ENCODE assay signal across 7 mouse cellular contexts in the genomic region with DNA sequence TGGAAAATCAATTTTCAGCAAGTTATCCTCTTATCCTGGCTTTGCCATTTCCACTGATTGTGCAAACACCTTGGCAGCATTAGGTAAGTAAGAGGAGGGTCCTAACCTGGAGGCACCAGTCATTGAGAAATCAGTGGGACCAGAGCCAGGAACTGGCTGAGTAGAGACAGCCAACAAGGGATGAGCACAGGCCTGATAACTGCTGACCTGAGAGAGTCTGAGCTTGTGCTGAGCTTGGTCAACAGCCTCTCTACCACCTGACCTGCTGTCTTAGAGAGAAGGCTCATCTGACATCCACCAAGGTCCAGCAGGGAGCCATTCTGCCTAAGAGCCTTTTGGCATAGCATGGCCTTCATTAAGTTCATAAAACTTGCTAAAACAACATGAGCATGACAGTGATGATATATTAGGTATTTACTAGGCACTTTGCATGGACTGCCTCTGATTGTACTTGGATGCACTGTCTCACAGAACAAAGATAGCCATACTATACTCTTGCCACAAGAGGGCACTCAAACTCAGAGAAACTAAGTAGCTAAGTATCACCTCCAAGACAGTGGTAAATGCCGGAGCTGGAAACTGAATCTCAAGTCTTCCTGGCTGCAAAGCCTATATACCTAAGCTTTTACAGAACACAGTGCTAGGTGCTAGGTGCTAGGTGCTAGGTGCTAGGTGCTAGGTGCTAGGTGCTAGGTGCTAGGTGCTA. TPM values are rescaled to one million over a fixed set of nuclear protein-coding genes. Genes with fewer than 3 reads are reported as not detected.
DNase-seq lines count a peak whose midpoint lies in the region; ATAC-seq lines count a peak whose summit lies in the region.

No protein-coding gene starts in this region.

- H3K4me1 ChIP-seq in forebrain, embryonic 16.5 days (replicated peaks; ENCODE audit: control insufficient read depth, insufficient read depth, low read length) = 0 out of 2 replicates have a peak, but pooled peaks cover 5% of the 10 kb centered on the region
- H3K4me1 ChIP-seq in kidney, embryonic 15.5 days = 0 out of 2 replicates have a peak, but pooled peaks cover 4% of the 10 kb centered on the region

- peak; percentile 91 for ATAC-seq in forebrain, embryonic 16.5 days
- peak; percentile 76 for ATAC-seq in kidney, embryonic 15.5 days (replicated peaks; ENCODE audit: low FRiP score)

- no peak overlapping the region for H3K27ac ChIP-seq in forebrain, embryonic 16.5 days (ENCODE audit: low read length)
- H3K27ac ChIP-seq in kidney, embryonic 15.5 days = no peak overlapping the region

- H3K4me2 ChIP-seq in forebrain, embryonic 16.5 days (ENCODE audit: low read length) = no peak overlapping the region
- H3K4me2 ChIP-seq in kidney, embryonic 15.5 days = no peak overlapping the region

- DNase-seq in thymus, postnatal 0 days (ENCODE audit: low spot score) = peak; percentile 39
- no peak for DNase-seq in thymus, postnatal 4 days
- peak; percentile 39 for DNase-seq in c-Kit-positive CD71-negative TER-119-negative erythroid progenitor cells, embryonic 14.5 days (ENCODE audit: low read depth)
- DNase-seq in lung, postnatal 14 days = peak; percentile 42
- DNase-seq in splenic B cell, adult 2 months (ENCODE audit: low read depth, low spot score) = peak; percentile 54

- H3K9ac ChIP-seq in forebrain, embryonic 16.5 days (replicated peaks; ENCODE audit: low read depth, low read length) = no peak overlapping the region
- H3K9ac ChIP-seq in kidney, embryonic 15.5 days = no peak overlapping the region

- WGBS in forebrain, embryonic 16.5 days = 0% methylated on average over 1 of the region's 1 CpGs
- 0% methylated on average over 1 of the region's 1 CpGs for WGBS in kidney, embryonic 15.5 days

- no peaks in the 10 kb centered on the region for H3K36me3 ChIP-seq in forebrain, embryonic 16.5 days (ENCODE audit: control insufficient read depth, insufficient read depth)
- no peaks in the 10 kb centered on the region for H3K36me3 ChIP-seq in kidney, embryonic 15.5 days
- no peaks in the 10 kb centered on the region for H3K36me3 ChIP-seq in splenic B cell, adult 2 months (ENCODE audit: control insufficient read depth, insufficient read depth, low read length, poor library complexity, severe bottlenecking)

- H3K27me3 ChIP-seq in forebrain, embryonic 16.5 days (replicated peaks; ENCODE audit: control insufficient read depth, insufficient read depth, low read length) = no peaks in the 10 kb centered on the region
- H3K27me3 ChIP-seq in kidney, embryonic 15.5 days = peaks cover 19% of the 10 kb centered on the region
- H3K27me3 ChIP-seq in splenic B cell, adult 2 months (ENCODE audit: control insufficient read depth, insufficient read depth, low read length, poor library complexity, severe bottlenecking) = no peaks in the 10 kb centered on the region

- no peaks in the 10 kb centered on the region for H3K9me3 ChIP-seq in forebrain, embryonic 16.5 days (ENCODE audit: control insufficient read depth, low read length)
- no peaks in the 10 kb centered on the region for H3K9me3 ChIP-seq in kidney, embryonic 15.5 days (replicated peaks)

- no peak overlapping the region for H3K4me3 ChIP-seq in forebrain, embryonic 16.5 days (replicated peaks; ENCODE audit: low read length)
- H3K4me3 ChIP-seq in kidney, embryonic 15.5 days (replicated peaks) = no peak overlapping the region

RNA-seq across cellular contexts. Expression of a gene that starts 49.5 kb away (rescaled TPM):
- 6.4 and 7.2 TPM in 2 replicates for polyA plus RNA-seq in thymus, postnatal 0 days (2015; fragmentation: Nextera tagmentation; extraction: Ambion mirVana)
- polyA plus RNA-seq in forebrain, embryonic 16.5 days (2015; fragmentation: Nextera tagmentation; extraction: Ambion mirVana) = 8.6 and 13.1 TPM in 2 replicates
- 90.8 and 93.4 TPM in 2 replicates for polyA plus RNA-seq in kidney, embryonic 15.5 days (2015; fragmentation: Nextera tagmentation; extraction: Ambion mirVana)
